In the genomic region with DNA sequence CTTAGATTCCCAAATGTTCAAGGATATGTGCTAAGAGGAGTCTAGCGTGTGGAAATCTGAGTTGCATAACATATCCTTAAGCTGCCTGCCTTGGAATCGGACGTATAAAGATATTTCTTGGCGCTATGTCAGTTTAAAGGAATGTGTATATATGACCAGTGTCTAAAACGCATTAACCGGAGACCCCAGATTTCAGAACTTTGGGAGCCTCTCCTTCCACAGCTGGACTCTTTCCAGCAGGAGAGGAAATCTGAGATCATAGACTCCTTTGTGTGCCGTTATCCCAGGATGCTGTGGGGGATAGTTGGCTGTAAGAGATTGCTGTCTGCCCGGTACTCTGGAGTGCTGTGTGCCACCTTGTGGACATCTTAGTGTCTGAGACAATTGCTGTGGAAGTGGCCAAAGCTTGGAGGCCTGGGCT, we compare ENCODE assay signal across 10 mouse cellular contexts. TPM values are rescaled to one million over a fixed set of nuclear protein-coding genes. Genes with fewer than 3 reads are reported as not detected.
DNase-seq lines count a peak whose midpoint lies in the region; ATAC-seq and TF ChIP-seq lines count a peak whose summit lies in the region.
"Had no signal": no experiment of that assay in that cellular context is flagged by ENCODE, and none has a peak within 500 bp of the region (broad histone marks: within the 10 kb centered on the region; RNA-seq: fewer than 3 reads in every experiment).

No protein-coding gene starts in this region.

- H3K4me2 ChIP-seq in embryonic facial prominence, embryonic 11.5 days (ENCODE audit: low read depth, low read length) = no peak overlapping the region
- no peak overlapping the region for H3K4me2 ChIP-seq in intestine, embryonic 15.5 days (replicated peaks)

- 70% methylated on average over 8 of the region's 8 CpGs for WGBS in embryonic facial prominence, embryonic 11.5 days
- WGBS in embryonic facial prominence, embryonic 10.5 days = 78% methylated on average over 8 of the region's 8 CpGs
- WGBS in intestine, embryonic 15.5 days = 35% methylated on average over 8 of the region's 8 CpGs

- no peak overlapping the region for H3K4me3 ChIP-seq in embryonic facial prominence, embryonic 11.5 days (ENCODE audit: low read depth, low read length)
- no peak overlapping the region for H3K4me3 ChIP-seq in embryonic facial prominence, embryonic 10.5 days
- H3K4me3 ChIP-seq in left cerebral cortex, adult 2 months = no peak overlapping the region
- no peak overlapping the region for H3K4me3 ChIP-seq in intestine, embryonic 15.5 days (replicated peaks)

- H3K4me1 ChIP-seq in embryonic facial prominence, embryonic 11.5 days (ENCODE audit: control insufficient read depth, insufficient read depth, low read length) = no peaks in the 10 kb centered on the region
- 0 out of 2 replicates have a peak, but pooled peaks cover 5% of the 10 kb centered on the region for H3K4me1 ChIP-seq in embryonic facial prominence, embryonic 10.5 days
- H3K4me1 ChIP-seq in intestine, embryonic 15.5 days (replicated peaks) = 0 out of 2 replicates have a peak, but pooled peaks cover 3% of the 10 kb centered on the region

- H3K9me3 ChIP-seq in embryonic facial prominence, embryonic 11.5 days (replicated peaks; ENCODE audit: control insufficient read depth, low read length) = no peaks in the 10 kb centered on the region
- H3K9me3 ChIP-seq in embryonic facial prominence, embryonic 10.5 days = no peaks in the 10 kb centered on the region
- H3K9me3 ChIP-seq in intestine, embryonic 15.5 days = no peaks in the 10 kb centered on the region

- H3K9ac ChIP-seq in embryonic facial prominence, embryonic 11.5 days (replicated peaks; ENCODE audit: low read length) = no peak overlapping the region
- H3K9ac ChIP-seq in intestine, embryonic 15.5 days = no peak overlapping the region

- no peaks in the 10 kb centered on the region for H3K27me3 ChIP-seq in embryonic facial prominence, embryonic 11.5 days (ENCODE audit: control insufficient read depth, insufficient read depth, low read length)
- peaks cover 16% of the 10 kb centered on the region for H3K27me3 ChIP-seq in embryonic facial prominence, embryonic 10.5 days (replicated peaks; ENCODE audit: low read depth, poor library complexity, severe bottlenecking)
- H3K27me3 ChIP-seq in intestine, embryonic 15.5 days (replicated peaks) = peaks cover 14% of the 10 kb centered on the region

- DNase-seq in embryonic facial prominence, embryonic 11.5 days (ENCODE audit: low spot score) = peak; percentile 24
- DNase-seq in embryonic facial prominence, embryonic 10.5 days (ENCODE audit: low spot score) = no peak
- no peak for DNase-seq in left cerebral cortex, adult 2 months (ENCODE audit: extremely low spot score in 1 of 2, low spot score in 2 of 2)
- no peak for DNase-seq in left cerebral cortex, adult 8-10 months (ENCODE audit: low spot score in 2 of 2)
- peak; percentile 35 for DNase-seq in ES-CJ7 (ENCODE audit: low read depth, low spot score)
- no peak for DNase-seq in layer of hippocampus, adult 9-11 months
- DNase-seq: heart, postnatal 36 days had no signal

- intact Hi-C loops in left cerebral cortex, adult 2 months (cut with DNase I) = no loop called here

- TF ChIP-seq CTCF in left cerebral cortex, adult 2 months (IDR thresholded peaks at IDR 0.05) = peak; percentile 48

- no peak for ATAC-seq in embryonic facial prominence, embryonic 11.5 days (replicated peaks; ENCODE audit: insufficient number of reproducible peaks, low FRiP score, low TSS enrichment, low read depth)
- peak; percentile 82 for ATAC-seq in intestine, embryonic 15.5 days
- no peak for ATAC-seq in granulocyte monocyte progenitor cell, adult 5-6 weeks (replicated peaks; ENCODE audit: poor library complexity, severe bottlenecking)

- no peaks in the 10 kb centered on the region for H3K36me3 ChIP-seq in embryonic facial prominence, embryonic 11.5 days (replicated peaks; ENCODE audit: control insufficient read depth, insufficient read depth, low read depth, low read length)
- H3K36me3 ChIP-seq in embryonic facial prominence, embryonic 10.5 days (replicated peaks) = no peaks in the 10 kb centered on the region
- no peaks in the 10 kb centered on the region for H3K36me3 ChIP-seq in intestine, embryonic 15.5 days

- no peak overlapping the region for H3K27ac ChIP-seq in embryonic facial prominence, embryonic 11.5 days (replicated peaks; ENCODE audit: low read depth, low read length)
- H3K27ac ChIP-seq in embryonic facial prominence, embryonic 10.5 days (replicated peaks) = no peak overlapping the region
- no peak overlapping the region for H3K27ac ChIP-seq in left cerebral cortex, adult 2 months
- no peak overlapping the region for H3K27ac ChIP-seq in intestine, embryonic 15.5 days

RNA-seq across cellular contexts. Expression of gene Enpp6, which starts 34.5 kb away (rescaled TPM):
- polyA plus RNA-seq in embryonic facial prominence, embryonic 11.5 days (2014; fragmentation: Nextera tagmentation; extraction: Ambion mirVana) = 0.06 and 0.21 TPM in 2 replicates
- polyA plus RNA-seq in embryonic facial prominence, embryonic 10.5 days (2016; fragmentation: Nextera tagmentation; extraction: Ambion mirVana) = 0.10 TPM in 1 of 2 replicates, not detected in the other
- total RNA-seq in left cerebral cortex, adult 2 months (2021) = 1 to 10 TPM; 3.1 to 4.5 TPM
- 1 to 10 TPM; 6.3 to 7.9 (median 6.9) TPM for total RNA-seq in left cerebral cortex, adult 8-10 months (2022)
- 0.16 and 0.62 TPM in 2 replicates for polyA plus RNA-seq in intestine, embryonic 15.5 days (2015; fragmentation: Nextera tagmentation; extraction: Ambion mirVana)
- not detected in 2 replicates for total RNA-seq in granulocyte monocyte progenitor cell, adult 5-6 weeks (2014; fragmentation: Nextera tagmentation)
- total RNA-seq in granulocyte monocyte progenitor cell, adult 5-6 weeks (2017) = not detected in 2 replicates
- polyA plus RNA-seq: C2C12 had no signal

Comparison
In these comparisons a context has a peak if more than half of its experiments do, and no peak if none do; other contexts are left out.
1. DNase-seq: peak in embryonic facial prominence, embryonic 11.5 days (single experiment) and ES-CJ7 (single experiment); none in embryonic facial prominence, embryonic 10.5 days (single experiment), left cerebral cortex, adult 2 months (0 of 2), left cerebral cortex, adult 8-10 months (0 of 2) and layer of hippocampus, adult 9-11 months (single experiment).
2. RNA of gene Enpp6, which starts 34.5 kb away (total RNA-seq): 6.3 to 7.9 TPM in left cerebral cortex, adult 8-10 months and 3.1 to 4.5 TPM in left cerebral cortex, adult 2 months; not detected in granulocyte monocyte progenitor cell, adult 5-6 weeks; every median in the first group is over 4 times any median in the second.